Mouse (Mus musculus): ENCODE measurements around the gene Dcaf8.

The Dcaf8 gene

GRCm38 (mm10) chr1:172194435-172194834 is 46.6 kb downstream of the Dcaf8 start:
- DNase-seq (ENCODE audit: low spot score), result no peak

- DNase-seq (ENCODE audit: low spot score), result no peak
These were observed 49.3 kb downstream of the Dcaf8 start for GRCm38 (mm10) chr1:172197146-172197545.

- DNase-seq (ENCODE audit: low spot score), result no peak
These were observed 50.0 kb downstream of the Dcaf8 start for GRCm38 (mm10) chr1:172197851-172198250.

- DNase-seq (ENCODE audit: low spot score), result no peak
These were observed 50.4 kb downstream of the Dcaf8 start for GRCm38 (mm10) chr1:172198316-172198715.

- DNase-seq (ENCODE audit: low spot score), result no peak
These were observed 51.1 kb downstream of the Dcaf8 start for GRCm38 (mm10) chr1:172198996-172199395.

- DNase-seq (ENCODE audit: low spot score), result peak; percentile 32
These were observed 52.3 kb downstream of the Dcaf8 start for GRCm38 (mm10) chr1:172200161-172200560.

- DNase-seq (ENCODE audit: low spot score), result no peak
These were observed 53.1 kb downstream of the Dcaf8 start for GRCm38 (mm10) chr1:172200871-172201447.

GRCm38 (mm10) chr1:172201967-172202880 is 54.3 kb downstream of the Dcaf8 start:
- DNase-seq (ENCODE audit: low spot score), result peak; percentile 42

- no peak for DNase-seq (ENCODE audit: low spot score)
These were observed 55.1 kb downstream of the Dcaf8 start for GRCm38 (mm10) chr1:172202894-172203522.

- no peak for DNase-seq (ENCODE audit: low spot score)
These were observed 55.7 kb downstream of the Dcaf8 start for GRCm38 (mm10) chr1:172203566-172203965.

- no peak for DNase-seq (ENCODE audit: low spot score)
These were observed 56.3 kb downstream of the Dcaf8 start for GRCm38 (mm10) chr1:172204033-172204813.

GRCm38 (mm10) chr1:172204814-172205740 is 57.2 kb downstream of the Dcaf8 start:
- DNase-seq (ENCODE audit: low spot score), result no peak

GRCm38 (mm10) chr1:172205741-172206087 is 57.8 kb downstream of the Dcaf8 start:
- no peak for DNase-seq (ENCODE audit: low spot score)

- peak; percentile 72 for DNase-seq (ENCODE audit: low spot score)
These were observed 58.4 kb downstream of the Dcaf8 start, which contains the start of gene Pea15a for GRCm38 (mm10) chr1:172206141-172206917. Pea15a (minus strand) TSS chr1:172206804.

- DNase-seq (ENCODE audit: low spot score), result no peak
These were observed 59.3 kb downstream of the Dcaf8 start for GRCm38 (mm10) chr1:172207111-172207584.

GRCm38 (mm10) chr1:172212776-172213175 is 64.9 kb downstream of the Dcaf8 start:
- no peak for DNase-seq (ENCODE audit: low spot score)

- no peak for DNase-seq (ENCODE audit: low spot score)
These were observed 65.9 kb downstream of the Dcaf8 start for GRCm38 (mm10) chr1:172213771-172214170.

- DNase-seq (ENCODE audit: low spot score), result no peak
These were observed 66.9 kb downstream of the Dcaf8 start for GRCm38 (mm10) chr1:172214748-172215147.

- DNase-seq (ENCODE audit: low spot score), result peak; percentile 97
These were observed 69.3 kb downstream of the Dcaf8 start for GRCm38 (mm10) chr1:172217148-172217547.

Data from urinary bladder, postnatal 25 days (tissue).